8 mouse cellular contexts compared by ENCODE assay signal in genomic region chr2:155381643-155382331, GRCm38 (mm10). TPM values are rescaled to one million over a fixed set of nuclear protein-coding genes. Genes with fewer than 3 reads are reported as not detected.
A peak's percentile ranks its signal among the peaks of the same experiment; 100 is the strongest.
DNase-seq lines count a peak whose midpoint lies in the region; ATAC-seq and TF ChIP-seq lines count a peak whose summit lies in the region.

No protein-coding gene starts in this region.

- H3K9me3 ChIP-seq in hindbrain, embryonic 15.5 days = no peaks in the 10 kb centered on the region

- ATAC-seq in Patski = peak; percentile 72
- peak; percentile 95 for ATAC-seq in hindbrain, embryonic 15.5 days (ENCODE audit: low FRiP score, low read depth)

- peak overlapping the region; percentile 100 for H3K27ac ChIP-seq in hindbrain, embryonic 15.5 days (replicated peaks)

- DNase-seq in Patski (ENCODE audit: low read depth, low spot score) = no peak
- peak; percentile 99 for DNase-seq in cerebellum, postnatal 14 days
- DNase-seq in frontal cortex, postnatal 25 days (ENCODE audit: low spot score in 2 of 2) = peak; percentile 93 to 97
- DNase-seq in left cerebral cortex, adult 11 months (ENCODE audit: low spot score) = peak; percentile 95
- DNase-seq in lung, postnatal 4 days = peak; percentile 98 to 99
- peak; percentile 92 for DNase-seq in retina, postnatal 7 days (ENCODE audit: low read depth, low spot score)
- peak; percentile 91 for DNase-seq in urinary bladder, adult 2 months (ENCODE audit: low spot score)

- H3K9ac ChIP-seq in hindbrain, embryonic 15.5 days = peak overlapping the region; percentile 99

- CTCF ChIA-PET in Patski (lab: Charles Lee) = interaction anchor here (1.4 kb wide), 1 partner anchor 71 kb away, joined by 3 read pairs; no protein-coding TSS in a partner anchor

- H3K4me2 ChIP-seq in hindbrain, embryonic 15.5 days = peak overlapping the region; percentile 64

- in situ Hi-C loops in Patski (cut with MboI; ENCODE audit: low pct_unique_long_range_greater_than_20kb) = loop anchor here (25.0 kb wide), 1 partner anchor 294 kb away; no protein-coding TSS in a partner anchor

- H3K36me3 ChIP-seq in hindbrain, embryonic 15.5 days = 0 out of 2 replicates have a peak, but pooled peaks cover 6% of the 10 kb centered on the region

- peak overlapping the region; percentile 93 for H3K4me3 ChIP-seq in hindbrain, embryonic 15.5 days

- TF ChIP-seq CTCF in Patski (IDR thresholded peaks at IDR 0.05) = no peak

- peaks cover 58% of the 10 kb centered on the region for H3K4me1 ChIP-seq in hindbrain, embryonic 15.5 days (replicated peaks)

- under 1% methylated on average over 68 of the region's 68 CpGs for WGBS in hindbrain, embryonic 15.5 days

- POLR2A ChIA-PET in Patski (lab: Charles Lee) = interaction anchor here (0.7 to 2.8 kb wide), 4 partner anchors 8 to 436 kb away, joined by 3 to 9 read pairs (median 6); partner anchors contain the start of gene Map1lc3a

- H3K27me3 ChIP-seq in Patski = no peaks in the 10 kb centered on the region
- H3K27me3 ChIP-seq in hindbrain, embryonic 15.5 days = no peaks in the 10 kb centered on the region

RNA-seq across cellular contexts. Expression of gene Trp53inp2, which starts 0.9 kb away (rescaled TPM):
- 140 TPM for polyA plus RNA-seq in Patski (2021)
- polyA plus RNA-seq in hindbrain, embryonic 15.5 days (2015; fragmentation: Nextera tagmentation; extraction: Ambion mirVana) = 101 and 128 TPM in 2 replicates
- polyA plus RNA-seq in urinary bladder, adult 2 months (2012; rRNA removed) = 82.3 and 107 TPM in 2 replicates

RNA-seq across cellular contexts. Expression of gene Pigu, which starts 24.6 kb away (rescaled TPM):
- polyA plus RNA-seq in Patski (2021) = 50.3 TPM
- 61.9 and 62.6 TPM in 2 replicates for polyA plus RNA-seq in hindbrain, embryonic 15.5 days (2015; fragmentation: Nextera tagmentation; extraction: Ambion mirVana)
- polyA plus RNA-seq in urinary bladder, adult 2 months (2012; rRNA removed) = 28.0 and 32.2 TPM in 2 replicates
